Mouse (Mus musculus) liver, adult 2 months (tissue): Measurements from ENCODE around the gene Evx2.

Experiments
- CTCF ChIP-seq: fragments of 200-500 bp; IDR thresholded peaks from 2 replicates; pipeline ENCODE4 v1.5.1; 2011; ENCODE audit warnings: low read depth, low read length, control low read depth
- POLR2A ChIP-seq: fragments of 200-500 bp; IDR thresholded peaks from 2 replicates; pipeline ENCODE4 v1.6.1; 2011; ENCODE audit warnings: low read length, control low read depth; ENCODE audit not compliant: insufficient read depth; ENCODE audit errors: extremely low read depth

DNA sequence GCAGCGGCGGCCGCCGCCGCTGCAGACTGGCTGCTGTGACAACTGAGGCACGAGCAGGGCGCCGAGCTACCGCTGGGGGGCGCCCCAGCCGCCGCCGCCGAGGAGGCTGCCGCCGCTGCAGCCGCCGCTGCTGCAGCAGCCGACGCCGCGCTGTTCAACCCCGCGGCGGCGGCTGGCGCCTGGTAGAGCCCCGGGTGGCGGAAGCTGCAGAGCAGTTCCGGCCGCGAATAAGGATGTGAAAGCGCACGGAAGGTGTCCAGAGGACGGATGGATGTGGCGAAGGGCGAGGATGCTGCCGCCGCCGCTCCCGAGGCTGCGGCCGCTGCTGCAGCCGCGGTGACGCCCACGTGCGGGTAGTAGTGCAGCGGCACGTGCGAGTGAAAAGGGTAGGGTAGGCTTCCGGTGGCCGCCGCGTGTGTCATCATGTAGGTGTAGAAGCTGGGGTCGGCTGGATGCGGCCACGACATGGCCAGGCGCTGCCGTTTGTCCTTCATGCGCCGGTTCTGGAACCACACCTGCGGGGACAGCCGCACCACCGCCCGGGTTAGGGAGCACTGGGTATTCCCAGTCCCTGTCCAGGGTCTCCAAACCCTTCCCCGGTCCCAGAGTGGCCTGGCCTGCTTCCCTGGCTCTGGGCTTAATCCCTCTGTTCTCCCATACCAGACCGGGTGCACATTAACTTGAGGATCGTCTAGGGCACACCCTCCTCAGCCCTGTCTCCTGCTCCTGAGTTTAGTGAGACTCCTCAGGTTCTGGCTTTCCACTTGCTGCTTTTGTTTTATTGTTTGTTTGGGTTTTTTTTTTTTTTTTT, 3.3 kb downstream of the Evx2 start:
- TF ChIP-seq POLR2A (no peak), CTCF (no peak)
